Mouse (Mus musculus): ENCODE results near the gene Mfge8.

DNA sequence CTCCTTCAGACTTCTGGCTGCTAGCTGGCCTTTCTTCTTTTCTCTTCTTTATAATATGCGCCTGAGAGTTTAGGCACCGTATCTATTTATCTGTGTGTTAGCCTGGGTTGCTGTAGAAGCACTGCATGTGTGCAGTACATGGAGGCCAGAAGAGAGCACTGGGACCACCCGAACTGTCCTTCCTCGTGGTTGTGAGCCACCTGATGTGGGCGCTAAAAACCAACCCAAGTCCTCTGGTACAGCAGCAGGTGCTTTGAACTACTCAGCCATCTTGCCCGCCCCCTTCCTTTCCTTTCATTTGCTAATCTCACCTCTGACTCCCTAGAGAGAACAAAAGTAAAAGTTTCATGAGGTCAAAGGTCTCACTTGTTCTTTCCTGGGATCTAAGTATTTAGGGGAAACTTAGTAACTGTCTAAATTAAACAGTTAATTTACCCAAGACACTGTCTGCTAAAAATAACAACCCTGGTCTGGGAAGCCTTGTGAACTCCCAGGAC, 9.5 kb downstream of the Mfge8 start:
- TF ChIP-seq CTCF (IDR thresholded peaks at IDR 0.05; ENCODE audit: insufficient read depth, low read depth, low read length), result no peak
- TF ChIP-seq POLR2A (IDR thresholded peaks at IDR 0.05; ENCODE audit: insufficient read depth, low read depth, low read length), result no peak

Measured in olfactory bulb, adult 2 months (tissue).